Mouse (Mus musculus) kidney, postnatal 0 days (tissue): ENCODE measurements around the gene Mcm7. TPM values are rescaled to one million over a fixed set of nuclear protein-coding genes. Genes with fewer than 3 reads are reported as not detected.

Source experiments
- ATAC-seq: fragments of 200-750 bp; cut with Nextera tagmentation; replicated peaks from 2 replicates; pipeline ENCODE4 v1.8.0; 2017; ENCODE audit warnings: low read depth, moderate number of reproducible peaks, moderate TSS enrichment, moderate library complexity; ENCODE audit not compliant: low FRiP score
- DNase-seq: peaks from one replicate; pipeline ENCODE4 v3.0.0-alpha.2; 2016; ENCODE audit warnings: low spot score
- H3K27ac ChIP-seq: fragments of 300-500 bp; sonication (generic); 2 replicates; pipeline ENCODE4 v1.5.1; 2014; ENCODE audit warnings: mild to moderate bottlenecking
- H3K27me3 ChIP-seq: fragments of 300-500 bp; sonication (generic); 2 replicates; pipeline ENCODE4 v1.6.1; 2014; ENCODE audit warnings: low read length, mixed read lengths; ENCODE audit not compliant: insufficient read depth
- H3K36me3 ChIP-seq: fragments of 300-500 bp; sonication (generic); 2 replicates; pipeline ENCODE4 v1.6.1; 2014; ENCODE audit warnings: low read length, mixed read lengths; ENCODE audit not compliant: insufficient read depth
- H3K4me1 ChIP-seq: fragments of 300-500 bp; sonication (generic); replicated peaks from 2 replicates; pipeline ENCODE4 v1.6.1; 2014; ENCODE audit warnings: antibody characterized with exemption, low read length, mixed read lengths; ENCODE audit not compliant: insufficient read depth
- H3K4me2 ChIP-seq: fragments of 300-500 bp; sonication (generic); 2 replicates; pipeline ENCODE4 v1.6.1; 2014; ENCODE audit warnings: mild to moderate bottlenecking, low read length, moderate library complexity, mixed read lengths
- H3K4me3 ChIP-seq: fragments of 300-500 bp; sonication (generic); replicated peaks from 2 replicates; pipeline ENCODE4 v1.5.1; 2014; ENCODE audit warnings: low read depth, low read length
- H3K9ac ChIP-seq: fragments of 300-500 bp; sonication (generic); 2 replicates; pipeline ENCODE4 v1.6.1; 2014; ENCODE audit warnings: low read depth, low read length
- H3K9me3 ChIP-seq: fragments of 300-500 bp; sonication (generic); replicated peaks from 2 replicates; pipeline ENCODE4 v1.6.1; 2016; ENCODE audit warnings: low read length, inconsistent platforms, mixed read lengths
- CTCF ChIP-seq: IDR thresholded peaks from 2 replicates; pipeline ENCODE4 v1.5.1; 2016; ENCODE audit warnings: antibody characterized with exemption, low read depth, mild to moderate bottlenecking, moderate library complexity
- WGBS: fragments of 180-500 bp; shearing (Covaris S2); extraction: QIAGEN DNeasy Blood & Tissue Kit; methylation state at CpG from one replicate; pipeline ENCODE4 v1.1.7; 2014; 5-methylcytosine and 5-hydroxymethylcytosine counted together
- microRNA counts: library from miRNA; unstranded; fragments of <30 nt; microRNA quantifications from one replicate; lab custom pipeline; 2015
- microRNA-seq: library from miRNA; unstranded; fragments of <30 nt; microRNA quantifications from one replicate; pipeline ENCODE4, GENCODE M21; 2016
- polyA plus RNA-seq: library from polyadenylated mRNA; unstranded; fragments of >200 nt; fragmentation: Nextera tagmentation; extraction: Ambion mirVana; gene quantifications from 2 replicates; pipeline ENCODE4 v1.2.1, GENCODE M21; 2015

The Mcm7 gene
- polyA plus RNA-seq, 1 experiment from 2014 or later, result 119 TPM

- ATAC-seq (no peak), DNase-seq (no peak)
- no peak for TF ChIP-seq CTCF
Observed at GRCm38 (mm10) chr5:138132425-138133064, 39.7 kb downstream of the Mcm7 start.

GRCm38 (mm10) chr5:138118041-138118440 lies 54.2 kb downstream of the Mcm7 start:
- no peaks in the 10 kb centered on the region for H3K9me3 ChIP-seq
- peak overlapping the region; percentile 70 for H3K4me3 ChIP-seq
- no peak overlapping the region for H3K27ac ChIP-seq
- peak overlapping the region; percentile 75 for H3K4me2 ChIP-seq
- TF ChIP-seq CTCF, result peak; percentile 28; the same call in 1 of the 2 replicates
- DNase-seq, result no peak
- H3K36me3 ChIP-seq, result peaks cover 4% of the 10 kb centered on the region; the same call in 1 of the 2 replicates
- no peaks in the 10 kb centered on the region for H3K4me1 ChIP-seq
- 53% methylated on average over 3 of the region's 3 CpGs for WGBS
- H3K9ac ChIP-seq, result 0 out of 2 replicates have a peak overlapping the region, but pooled peaks have one; percentile 64
- H3K27me3 ChIP-seq, result no peaks in the 10 kb centered on the region
- ATAC-seq, result no peak

More at GRCm38 (mm10) chr5:138132425-138133064, 39.7 kb downstream of the Mcm7 start:
- no peak overlapping the region for H3K27ac ChIP-seq
- no peak overlapping the region for H3K9ac ChIP-seq
- no peaks in the 10 kb centered on the region for H3K4me1 ChIP-seq
- peaks cover 49% of the 10 kb centered on the region for H3K36me3 ChIP-seq
- no peaks in the 10 kb centered on the region for H3K27me3 ChIP-seq
- no peaks in the 10 kb centered on the region for H3K9me3 ChIP-seq
- H3K4me3 ChIP-seq, result no peak overlapping the region
- no peak overlapping the region for H3K4me2 ChIP-seq
- 63% methylated on average over 5 of the region's 5 CpGs for WGBS

GRCm38 (mm10) chr5:138117199-138118015 lies 54.8 kb downstream of the Mcm7 start:
- no peak for TF ChIP-seq CTCF
- no peaks in the 10 kb centered on the region for H3K9me3 ChIP-seq
- peak overlapping the region; percentile 75 for H3K4me2 ChIP-seq
- 0 out of 2 replicates have a peak, but pooled peaks cover 3% of the 10 kb centered on the region for H3K36me3 ChIP-seq
- ATAC-seq (no peak), DNase-seq (peak; percentile 46)
- peak overlapping the region; percentile 90 for H3K27ac ChIP-seq
- 3% methylated on average over 16 of the region's 16 CpGs for WGBS
- peak overlapping the region; percentile 64 for H3K9ac ChIP-seq
- no peaks in the 10 kb centered on the region for H3K27me3 ChIP-seq
- no peaks in the 10 kb centered on the region for H3K4me1 ChIP-seq
- H3K4me3 ChIP-seq, result peak overlapping the region; percentile 70

- peak within 1 kb of the TSS; percentile 75 for H3K4me2 ChIP-seq
- no peaks in the 10 kb centered on the region for H3K4me1 ChIP-seq
- 0 out of 2 replicates have a peak, but pooled peaks cover 3% of the 10 kb centered on the region for H3K36me3 ChIP-seq
- H3K4me3 ChIP-seq, result peak within 1 kb of the TSS; percentile 70
- no peaks in the 10 kb centered on the region for H3K27me3 ChIP-seq
- 0 out of 2 replicates have a peak, but pooled peaks have one; percentile 38 for TF ChIP-seq CTCF
- peak; percentile 96 for ATAC-seq
- DNase-seq, result peak; percentile 96
- WGBS, result 5% methylated on average over 38 of the region's 38 CpGs
- no peaks in the 10 kb centered on the region for H3K9me3 ChIP-seq
- peak within 1 kb of the TSS; percentile 64 for H3K9ac ChIP-seq
- peak within 1 kb of the TSS; percentile 90 for H3K27ac ChIP-seq
Observed at GRCm38 (mm10) chr5:138116255-138117198, 55.7 kb downstream of the Mcm7 start, which contains the start of gene Zscan21. Gene Zscan21 (plus strand): TSS chr5:138116903.

MicroRNA genes within 50 kb of the gene (microRNA counts, 519-probe panel; counts per million panel counts)
- microRNA mmu-miR-106b (lab: Ali Mortazavi, UCI) (6,284 counts per million, percentile 91 among the panel's probes with 10 or more counts), microRNA mmu-miR-25 (lab: Ali Mortazavi, UCI) (7,590 counts per million, percentile 97 among the panel's probes with 10 or more counts), microRNA mmu-miR-93 (lab: Ali Mortazavi, UCI) (6,375 counts per million, percentile 92 among the panel's probes with 10 or more counts)

Small RNA genes lying within 50 kb of the gene (microRNA-seq; reads per million reads assigned to microRNA genes)
- gene Mir106b, result 6,256 reads per million, percentile 93 among the genes with 10 or more reads in this experiment
- 972 reads per million, percentile 78 among the genes with 10 or more reads in this experiment for gene Mir25
- 8,678 reads per million, percentile 94 among the genes with 10 or more reads in this experiment for gene Mir93

Other genes starting within 250 kb of the Mcm7 start
- gene Gjc3, start 209.3 kb downstream of the Mcm7 start, polyA plus RNA-seq, result 0.03 and 0.09 TPM in 2 replicates
- gene Azgp1, start 190.9 kb downstream of the Mcm7 start, polyA plus RNA-seq, result 0.09 and 0.22 TPM in 2 replicates
- not detected in 2 replicates for gene Smok3a, start 151.2 kb downstream of the Mcm7 start, polyA plus RNA-seq
- not detected in 2 replicates for gene Smok3b, start 151.0 kb downstream of the Mcm7 start, polyA plus RNA-seq
- gene Smok3c, start 119.2 kb downstream of the Mcm7 start, polyA plus RNA-seq, result not detected in 2 replicates
- gene Zkscan1, start 87.3 kb downstream of the Mcm7 start, polyA plus RNA-seq, result 17.2 and 17.8 TPM in 2 replicates
- 45.3 and 49.6 TPM in 2 replicates for gene Zscan21, start 55.5 kb downstream of the Mcm7 start, polyA plus RNA-seq
- gene Zfp113, start 16.7 kb downstream of the Mcm7 start, polyA plus RNA-seq, result 13.2 and 16.8 TPM in 2 replicates
- gene Cops6, start 11.4 kb downstream of the Mcm7 start, polyA plus RNA-seq, result 240 and 262 TPM in 2 replicates
- gene Ap4m1, start 420 bp downstream of the Mcm7 start, polyA plus RNA-seq, result 13.0 and 13.1 TPM in 2 replicates
- 49.8 and 54.8 TPM in 2 replicates for gene Taf6, start 15.0 kb upstream of the Mcm7 start, polyA plus RNA-seq
- 42.2 and 43.9 TPM in 2 replicates for gene Cnpy4, start 15.1 kb upstream of the Mcm7 start, polyA plus RNA-seq
- gene Mblac1, start 21.9 kb upstream of the Mcm7 start, polyA plus RNA-seq, result 11.4 and 12.8 TPM in 2 replicates
- gene Nxpe5, start 53.5 kb upstream of the Mcm7 start, polyA plus RNA-seq, result 0.22 and 0.36 TPM in 2 replicates
- gene Lamtor4, start 83.1 kb upstream of the Mcm7 start, polyA plus RNA-seq, result 77.6 and 87.0 TPM in 2 replicates
- 3.2 and 4.3 TPM in 2 replicates for gene BC037034, start 91.6 kb upstream of the Mcm7 start, polyA plus RNA-seq
- 0.86 and 1.5 TPM in 2 replicates for gene Gal3st4, start 100.4 kb upstream of the Mcm7 start, polyA plus RNA-seq
- gene Gm43720, start 107.5 kb upstream of the Mcm7 start, polyA plus RNA-seq, result 0.06 and 0.16 TPM in 2 replicates
- 8.1 and 9.1 TPM in 2 replicates for gene Gpc2, start 107.6 kb upstream of the Mcm7 start, polyA plus RNA-seq
- gene Stag3, start 107.8 kb upstream of the Mcm7 start, polyA plus RNA-seq, result 1.7 and 1.8 TPM in 2 replicates
- gene Pvrig, start 169.5 kb upstream of the Mcm7 start, polyA plus RNA-seq, result 0.13 TPM in 1 of 2 replicates, not detected in the other